Mouse (Mus musculus) skeletal muscle tissue, postnatal 0 days (tissue): Measurements from ENCODE around the gene Bex1. TPM values are rescaled to one million over a fixed set of nuclear protein-coding genes. Genes with fewer than 3 reads are reported as not detected.

Experiments used
- microRNA-seq, 2 experiments: library from miRNA; unstranded; fragments of <30 nt; microRNA quantifications; one replicate each; pipeline ENCODE4; 2016
- polyA plus RNA-seq: library from polyadenylated mRNA; unstranded; fragments of >200 nt; fragmentation: Nextera tagmentation; extraction: Ambion mirVana; gene quantifications from 2 replicates; pipeline ENCODE4 v1.2.1, GENCODE M21; 2015

The Bex1 gene
- polyA plus RNA-seq: 260 and 297 TPM in 2 replicates

GRCm38 (mm10) chrX:136214729-136215677 lies at the start of gene Bex1, which contains the start of gene Tceal7:
Gene Bex1, minus strand, starts transcription at chrX:136215513.
Gene Tceal7, plus strand, starts transcription at chrX:136214779.

GRCm38 (mm10) chrX:136244574-136245229 lies 29.4 kb upstream of the Bex1 start, which contains the start of gene Tceal9:
Gene Tceal9, plus strand, starts transcription at chrX:136245079.

DNA sequence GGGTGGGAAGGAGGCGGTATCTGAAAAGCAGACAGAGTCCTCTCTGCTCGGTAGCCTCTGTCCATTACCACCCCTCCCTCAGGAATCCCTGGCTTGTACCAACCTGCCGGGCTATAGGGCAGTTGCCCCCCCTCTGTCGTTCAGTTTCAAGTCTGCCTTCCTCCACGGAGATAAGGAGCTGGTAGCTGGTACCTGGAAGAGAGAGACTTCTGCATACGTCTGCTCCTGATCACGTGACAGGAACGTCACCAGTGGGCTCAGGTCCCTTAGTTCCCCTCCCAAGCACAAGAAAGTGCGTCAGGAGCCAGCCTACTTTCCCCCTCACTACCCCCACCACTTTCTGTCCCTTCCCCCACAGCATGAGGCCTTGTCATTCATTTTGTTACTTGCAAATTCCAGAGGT lies 11.6 kb downstream of the Bex1 start, which contains the start of gene Tceal5:
Gene Tceal5, minus strand, starts transcription at position 213 of the 403 bp plus-strand sequence.

GRCm38 (mm10) chrX:136172118-136172551 lies 43.2 kb downstream of the Bex1 start, which contains the start of gene Tceal8:
Gene Tceal8, minus strand, starts transcription at chrX:136172342.

Small RNAs within 50 kb of the gene (microRNA-seq; reads per million reads assigned to microRNA genes)
- gene Mir6383: 0 reads per million in 2 experiments

Other genes starting within 250 kb of the Bex1 start
- 25.0 and 51.1 TPM in 2 replicates for gene Arxes2, start 221.7 kb downstream of the Bex1 start, polyA plus RNA-seq
- gene Arxes1, start 182.1 kb downstream of the Bex1 start, polyA plus RNA-seq: 7.3 and 14.9 TPM in 2 replicates
- gene Bex2, start 147.3 kb downstream of the Bex1 start, polyA plus RNA-seq: 3.8 and 5.9 TPM in 2 replicates
- not detected in 2 replicates for gene Nxf3, start 130.3 kb downstream of the Bex1 start, polyA plus RNA-seq
- gene Bex4, start 76.5 kb downstream of the Bex1 start, polyA plus RNA-seq: 3.6 and 4.4 TPM in 2 replicates
- gene Tceal8, start 43.2 kb downstream of the Bex1 start, polyA plus RNA-seq: 164 and 186 TPM in 2 replicates
- 84.0 and 92.2 TPM in 2 replicates for gene Tceal5, start 11.6 kb downstream of the Bex1 start, polyA plus RNA-seq
- 2,187 and 2,274 TPM in 2 replicates for gene Tceal7, start 734 bp downstream of the Bex1 start, polyA plus RNA-seq
- 194 and 239 TPM in 2 replicates for gene Tceal9, start 29.6 kb upstream of the Bex1 start, polyA plus RNA-seq
- 97.9 and 126 TPM in 2 replicates for gene Bex3, start 54.7 kb upstream of the Bex1 start, polyA plus RNA-seq